Mouse (Mus musculus): ENCODE measurements at regions not wholly inside any gene's neighbourhood (a gene's known extent, or its start where the extent isn't known, plus 50 kb on each side); places are given as distances from the start of the nearest gene placed in this dataset.

GRCm38 (mm10) chr16:62449735-62450134 is 336.9 kb downstream of the Nsun3 start:
- TF ChIP-seq ZNF384 (IDR thresholded peaks at IDR 0.05; ENCODE audit: low read depth, low read length) (no peak), MAFK (IDR thresholded peaks at IDR 0.05; ENCODE audit: insufficient read depth, low read depth, low read length) (no peak), CHD2 (IDR thresholded peaks at IDR 0.05; ENCODE audit: low read depth, low read length) (no peak), HCFC1 (IDR thresholded peaks at IDR 0.05; ENCODE audit: borderline replicate concordance, insufficient read depth, low read length) (no peak), ZC3H11A (IDR thresholded peaks at IDR 0.05; ENCODE audit: borderline replicate concordance, low read depth, low read length) (no peak)

Measured in ES-E14 (cell line).